Mouse (Mus musculus) embryonic facial prominence, embryonic 13.5 days (tissue): ENCODE results near the gene Zbtb38. TPM values are rescaled to one million over a fixed set of nuclear protein-coding genes. Genes with fewer than 3 reads are reported as not detected.

Experiments
- ATAC-seq: fragments of 200-750 bp; cut with Nextera tagmentation; 2 replicates; pipeline ENCODE4 v1.8.0; 2017; ENCODE audit warnings: low read depth; ENCODE audit not compliant: insufficient number of reproducible peaks, insufficient read depth, low FRiP score, low TSS enrichment
- H3K27ac ChIP-seq: fragments of 300-500 bp; sonication (generic); 2 replicates; pipeline ENCODE4 v1.5.1; 2015; ENCODE audit warnings: moderate library complexity, mild to moderate bottlenecking, inconsistent platforms
- H3K27me3 ChIP-seq: fragments of 300-500 bp; sonication (generic); 2 replicates; pipeline ENCODE4 v1.6.1; 2015; ENCODE audit warnings: mild to moderate bottlenecking, inconsistent platforms
- H3K36me3 ChIP-seq: fragments of 300-500 bp; sonication (generic); 2 replicates; pipeline ENCODE4 v1.6.1; 2015; ENCODE audit warnings: mild to moderate bottlenecking, inconsistent platforms
- H3K4me1 ChIP-seq: fragments of 300-500 bp; sonication (generic); 2 replicates; pipeline ENCODE4 v1.6.1; 2015; ENCODE audit warnings: inconsistent platforms
- H3K4me2 ChIP-seq: fragments of 300-500 bp; sonication (generic); 2 replicates; pipeline ENCODE4 v1.6.1; 2015; ENCODE audit warnings: moderate library complexity, mild to moderate bottlenecking, inconsistent platforms
- H3K4me3 ChIP-seq: fragments of 300-500 bp; sonication (generic); 2 replicates; pipeline ENCODE4 v1.5.1; 2015; ENCODE audit warnings: mild to moderate bottlenecking, inconsistent platforms
- H3K9ac ChIP-seq: fragments of 300-500 bp; sonication (generic); 2 replicates; pipeline ENCODE4 v1.6.1; 2015; ENCODE audit warnings: mild to moderate bottlenecking, inconsistent platforms
- H3K9me3 ChIP-seq: fragments of 300-500 bp; sonication (generic); 2 replicates; pipeline ENCODE4 v1.6.1; 2016; ENCODE audit warnings: inconsistent platforms
- WGBS: fragments of 180-500 bp; shearing (Covaris S2); methylation state at CpG from one replicate; pipeline ENCODE4 v1.1.7; 2015; ENCODE audit warnings: mixed read lengths; 5-methylcytosine and 5-hydroxymethylcytosine counted together
- polyA plus RNA-seq: library from polyadenylated mRNA; unstranded; fragments of >200 nt; fragmentation: Nextera tagmentation; extraction: Ambion mirVana; gene quantifications from 2 replicates; pipeline ENCODE4 v1.2.1, GENCODE M21; 2015

Zbtb38 gene
- polyA plus RNA-seq, 1 experiment from 2014 or later: 14.6 TPM

- WGBS: 67% methylated on average over 16 of the region's 16 CpGs
Observed at GRCm38 (mm10) chr9:96728338-96729162, 24.1 kb downstream of the Zbtb38 start.

GRCm38 (mm10) chr9:96727688-96728087 lies 24.9 kb downstream of the Zbtb38 start:
- Histone ChIP-seq H3K9me3 (no peaks in the 10 kb centered on the region), H3K27ac (no peak overlapping the region; the same call in 1 of the 2 replicates), H3K4me2 (no peak overlapping the region), H3K36me3 (no peaks in the 10 kb centered on the region), H3K9ac (no peak overlapping the region), H3K4me3 (no peak overlapping the region), H3K27me3 (no peaks in the 10 kb centered on the region), H3K4me1 (peaks cover 42% of the 10 kb centered on the region)
- ATAC-seq: no peak; the same call in 1 of the 2 replicates
- 78% methylated on average over 6 of the region's 6 CpGs for WGBS

More at GRCm38 (mm10) chr9:96728338-96729162, 24.1 kb downstream of the Zbtb38 start:
- Histone ChIP-seq H3K9me3 (no peaks in the 10 kb centered on the region), H3K27ac (no peak overlapping the region), H3K4me2 (no peak overlapping the region), H3K27me3 (no peaks in the 10 kb centered on the region), H3K36me3 (no peaks in the 10 kb centered on the region), H3K4me1 (peaks cover 48% of the 10 kb centered on the region), H3K4me3 (no peak overlapping the region), H3K9ac (no peak overlapping the region)
- ATAC-seq: no peak

DNA sequence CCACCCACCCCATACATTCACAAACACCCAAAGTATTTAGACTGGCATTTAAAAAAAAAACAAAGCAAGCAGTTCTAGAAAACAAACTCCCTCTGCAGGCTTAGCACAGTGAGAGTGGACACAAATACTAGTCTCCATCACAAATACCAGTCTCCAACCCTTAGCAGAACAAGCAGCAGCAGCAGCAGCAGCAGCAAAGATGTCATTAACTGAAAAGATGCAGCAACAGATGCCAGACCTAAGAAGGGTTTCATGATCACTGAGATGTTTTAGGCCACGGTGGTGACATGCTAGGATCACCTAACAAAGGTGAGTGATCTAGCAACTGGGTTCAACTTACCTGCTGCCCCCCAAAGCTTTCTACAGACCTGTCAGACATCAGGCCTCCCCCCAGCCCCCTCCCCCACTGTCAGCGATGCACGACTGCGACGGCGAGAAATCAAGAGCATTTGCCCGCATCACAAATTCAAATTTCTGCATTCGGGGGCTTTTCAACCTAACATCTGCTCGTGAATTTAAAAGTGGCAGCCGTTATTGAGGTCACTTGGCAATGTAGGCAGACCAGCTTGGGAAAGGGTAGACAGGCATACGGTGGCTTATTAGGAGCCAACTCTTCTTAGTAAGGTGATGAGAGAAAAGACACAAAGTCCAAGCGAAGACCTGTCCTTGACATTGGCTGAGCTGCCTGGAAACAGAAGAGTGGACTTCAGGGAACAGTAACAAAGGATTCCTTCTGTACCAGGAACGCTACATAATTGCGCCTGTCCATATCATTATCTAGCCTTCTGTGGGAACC lies 26.1 kb downstream of the Zbtb38 start:
- WGBS: 47% methylated on average over 14 of the region's 14 CpGs
- Histone ChIP-seq H3K4me2 (no peak overlapping the region), H3K27ac (peak overlapping the region; percentile 48; the same call in 1 of the 2 replicates), H3K36me3 (no peaks in the 10 kb centered on the region), H3K9me3 (no peaks in the 10 kb centered on the region), H3K4me1 (peaks cover 37% of the 10 kb centered on the region), H3K27me3 (no peaks in the 10 kb centered on the region), H3K4me3 (no peak overlapping the region), H3K9ac (no peak overlapping the region)
- ATAC-seq: no peak

DNA sequence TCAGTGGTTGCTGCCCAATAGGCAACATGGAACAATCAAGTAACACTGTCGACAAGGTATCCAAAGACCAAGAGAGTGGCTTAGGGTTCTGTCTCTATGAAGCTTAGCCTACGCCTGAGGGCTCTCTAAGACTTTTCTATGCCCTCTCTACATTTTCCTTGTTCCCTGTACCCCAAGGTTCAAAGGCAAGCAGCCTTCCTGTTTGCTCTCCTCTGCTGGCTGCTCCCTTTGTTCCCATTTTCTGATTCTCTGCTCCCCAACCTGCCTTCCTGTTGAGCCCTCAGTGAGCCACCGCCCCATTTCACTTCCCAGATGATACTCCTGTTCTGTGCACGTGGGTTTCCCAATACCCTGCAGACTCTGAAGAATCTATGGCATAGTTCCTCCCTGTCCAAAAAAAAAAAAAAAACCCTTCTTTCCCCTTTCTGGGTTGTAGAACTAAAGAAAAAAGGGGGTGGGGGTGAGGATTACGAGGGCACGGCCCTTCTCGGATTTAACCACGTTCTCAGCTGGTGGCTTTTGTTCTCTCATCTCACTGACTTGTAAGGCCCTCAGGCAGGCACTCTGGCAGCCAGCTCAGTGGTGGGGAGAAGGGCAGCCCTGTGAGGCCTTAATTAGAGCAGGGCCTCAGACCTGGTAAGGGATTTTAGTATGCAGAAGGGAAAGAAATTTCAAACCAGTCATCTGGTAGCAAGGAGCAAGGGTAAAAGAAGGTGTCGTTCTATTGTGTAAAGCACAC lies 26.9 kb downstream of the Zbtb38 start:
- no peaks in the 10 kb centered on the region for H3K36me3 ChIP-seq
- 0 out of 2 replicates have a peak, but pooled peaks have one; percentile 56 for ATAC-seq
- no peak overlapping the region for H3K9ac ChIP-seq
- H3K4me3 ChIP-seq: no peak overlapping the region
- H3K27me3 ChIP-seq: no peaks in the 10 kb centered on the region
- 15% methylated on average over 9 of the region's 9 CpGs for WGBS
- no peak overlapping the region for H3K4me2 ChIP-seq
- H3K27ac ChIP-seq: peak overlapping the region; percentile 39
- peaks cover 35% of the 10 kb centered on the region for H3K4me1 ChIP-seq
- no peaks in the 10 kb centered on the region for H3K9me3 ChIP-seq

DNA sequence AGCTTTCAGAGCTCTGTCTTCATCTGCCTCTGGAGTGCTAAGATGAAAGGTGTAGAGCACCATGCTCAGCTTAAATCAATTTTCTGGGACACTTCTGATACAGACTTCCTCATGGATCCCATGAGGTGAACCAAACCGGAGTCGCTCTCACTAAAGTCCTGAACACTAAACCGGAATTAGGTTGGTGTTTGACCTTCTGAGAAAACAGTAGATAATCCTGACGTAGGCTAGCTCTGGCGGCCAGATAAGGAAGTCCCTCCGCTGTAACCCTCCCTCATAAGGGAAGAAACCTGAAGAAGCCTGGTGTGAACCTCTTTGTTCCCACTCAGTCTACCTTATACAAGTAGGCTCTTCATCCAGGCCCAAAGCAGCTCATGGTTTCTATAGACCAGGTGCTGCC lies 29.0 kb downstream of the Zbtb38 start:
- no peak for ATAC-seq
- H3K4me2 ChIP-seq: no peak overlapping the region
- H3K27me3 ChIP-seq: no peaks in the 10 kb centered on the region
- no peak overlapping the region for H3K27ac ChIP-seq
- 85% methylated on average over 6 of the region's 6 CpGs for WGBS
- H3K36me3 ChIP-seq: no peaks in the 10 kb centered on the region
- H3K4me3 ChIP-seq: no peak overlapping the region
- H3K9ac ChIP-seq: no peak overlapping the region
- peaks cover 35% of the 10 kb centered on the region for H3K4me1 ChIP-seq
- H3K9me3 ChIP-seq: no peaks in the 10 kb centered on the region

- no peak overlapping the region for H3K4me3 ChIP-seq
- no peak for ATAC-seq
- H3K36me3 ChIP-seq: no peaks in the 10 kb centered on the region
- H3K4me1 ChIP-seq: peaks cover 30% of the 10 kb centered on the region
- no peaks in the 10 kb centered on the region for H3K9me3 ChIP-seq
- no peak overlapping the region for H3K9ac ChIP-seq
- 79% methylated on average over 8 of the region's 8 CpGs for WGBS
- no peaks in the 10 kb centered on the region for H3K27me3 ChIP-seq
- no peak overlapping the region for H3K27ac ChIP-seq
- no peak overlapping the region for H3K4me2 ChIP-seq
Observed at GRCm38 (mm10) chr9:96721163-96721799, 31.4 kb downstream of the Zbtb38 start.

- H3K9ac ChIP-seq: no peak overlapping the region
- H3K4me2 ChIP-seq: peak overlapping the region; percentile 72; the same call in 1 of the 2 replicates
- H3K9me3 ChIP-seq: no peaks in the 10 kb centered on the region
Observed at GRCm38 (mm10) chr9:96720510-96721162, 32.0 kb downstream of the Zbtb38 start.

GRCm38 (mm10) chr9:96719408-96720158 lies 33.0 kb downstream of the Zbtb38 start:
- no peaks in the 10 kb centered on the region for H3K36me3 ChIP-seq
- peak overlapping the region; percentile 91 for H3K9ac ChIP-seq
- H3K27ac ChIP-seq: peak overlapping the region; percentile 88
- H3K27me3 ChIP-seq: no peaks in the 10 kb centered on the region
- under 1% methylated on average over 79 of the region's 85 CpGs for WGBS
- no peaks in the 10 kb centered on the region for H3K9me3 ChIP-seq
- H3K4me2 ChIP-seq: peak overlapping the region; percentile 72
- peak; percentile 75 for ATAC-seq
- peak overlapping the region; percentile 70 for H3K4me3 ChIP-seq
- peaks cover 33% of the 10 kb centered on the region for H3K4me1 ChIP-seq

More at GRCm38 (mm10) chr9:96720510-96721162, 32.0 kb downstream of the Zbtb38 start:
- Histone ChIP-seq H3K36me3 (no peaks in the 10 kb centered on the region), H3K27ac (peak overlapping the region; percentile 57; the same call in 1 of the 2 replicates), H3K4me3 (peak overlapping the region; percentile 70; the same call in 1 of the 2 replicates), H3K27me3 (no peaks in the 10 kb centered on the region), H3K4me1 (peaks cover 30% of the 10 kb centered on the region)
- 67% methylated on average over 11 of the region's 11 CpGs for WGBS
- no peak for ATAC-seq

DNA sequence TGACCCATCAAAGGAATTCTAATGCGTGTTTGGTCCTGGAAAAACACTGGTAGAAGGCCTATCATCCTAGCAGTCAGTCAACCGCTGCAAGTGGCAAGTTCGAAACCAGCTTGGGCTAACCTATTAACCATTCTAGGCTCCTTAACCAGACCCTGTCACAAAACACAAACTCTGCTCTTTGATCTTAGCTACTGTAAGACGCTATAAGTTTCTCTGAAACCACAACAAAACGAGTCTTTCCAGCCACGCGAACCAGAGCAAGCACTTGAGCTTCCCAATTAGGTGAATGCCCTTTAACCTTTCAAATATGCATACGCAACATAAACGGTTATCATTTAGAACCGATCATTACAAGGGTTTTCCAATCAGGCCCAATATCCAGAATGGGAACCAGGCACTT lies 33.7 kb downstream of the Zbtb38 start:
- ATAC-seq: no peak
- H3K4me3 ChIP-seq: peak overlapping the region; percentile 70
- WGBS: 49% methylated on average over 10 of the region's 10 CpGs
- H3K4me2 ChIP-seq: peak overlapping the region; percentile 72
- no peaks in the 10 kb centered on the region for H3K9me3 ChIP-seq
- H3K4me1 ChIP-seq: peaks cover 29% of the 10 kb centered on the region
- H3K27me3 ChIP-seq: no peaks in the 10 kb centered on the region
- peak overlapping the region; percentile 88 for H3K27ac ChIP-seq
- peak overlapping the region; percentile 91 for H3K9ac ChIP-seq
- H3K36me3 ChIP-seq: no peaks in the 10 kb centered on the region

DNA sequence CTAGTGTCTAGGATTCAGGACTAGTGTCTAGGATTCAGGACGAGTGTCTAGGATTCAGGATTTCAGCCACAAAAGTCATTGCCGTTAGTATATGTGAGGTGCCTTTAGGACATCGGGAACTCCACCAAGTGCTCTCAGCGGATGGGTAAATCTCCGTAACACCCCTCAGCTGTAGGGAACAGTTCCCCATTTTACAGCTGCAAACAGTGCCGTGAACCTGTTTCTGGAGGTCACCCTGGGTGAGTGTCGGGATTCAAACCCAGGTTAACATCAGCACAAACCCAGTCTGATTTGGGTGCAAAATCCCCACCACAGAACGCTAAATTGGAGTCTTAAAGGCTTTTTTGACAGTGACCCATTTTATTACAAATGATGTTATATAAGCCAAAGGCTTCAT lies 34.2 kb downstream of the Zbtb38 start:
- H3K9me3 ChIP-seq: no peaks in the 10 kb centered on the region
- no peaks in the 10 kb centered on the region for H3K27me3 ChIP-seq
- ATAC-seq: no peak
- 87% methylated on average over 8 of the region's 8 CpGs for WGBS
- peaks cover 29% of the 10 kb centered on the region for H3K4me1 ChIP-seq
- H3K36me3 ChIP-seq: no peaks in the 10 kb centered on the region
- no peak overlapping the region for H3K9ac ChIP-seq
- no peak overlapping the region for H3K27ac ChIP-seq
- H3K4me3 ChIP-seq: no peak overlapping the region
- peak overlapping the region; percentile 72 for H3K4me2 ChIP-seq
